Mouse (Mus musculus): ENCODE measurements around the gene Slc38a1. TPM values are rescaled to one million over a fixed set of nuclear protein-coding genes. Genes with fewer than 3 reads are reported as not detected.
A peak's percentile ranks its signal among the peaks of the same experiment; 100 is the strongest.

The Slc38a1 gene
- total RNA-seq, 2 experiments from 2014 or later, result 17.0 to 21.2 TPM

DNA sequence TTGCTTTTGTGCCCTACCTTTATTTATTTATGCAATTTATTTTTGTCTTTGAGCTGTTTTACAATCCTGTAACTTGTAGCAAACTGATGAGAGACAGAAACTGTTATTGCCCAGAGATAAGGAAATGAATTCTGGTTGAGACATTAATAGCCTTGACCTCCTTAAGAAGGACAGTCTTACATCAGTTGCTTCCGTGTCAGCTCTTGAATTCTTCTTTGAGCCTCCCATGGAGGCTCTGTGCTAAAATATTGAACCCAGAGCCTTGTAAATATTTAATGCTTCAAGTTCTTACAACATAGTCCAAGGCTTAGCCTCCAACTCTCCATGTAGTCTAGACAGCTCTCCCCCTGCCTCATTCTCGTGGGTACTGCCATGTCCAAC lies 73.7 kb downstream of the Slc38a1 start:
- intact Hi-C loops (cut with DNase I), result no loop called here
- DNase-seq (ENCODE audit: low spot score), result no peak

DNA sequence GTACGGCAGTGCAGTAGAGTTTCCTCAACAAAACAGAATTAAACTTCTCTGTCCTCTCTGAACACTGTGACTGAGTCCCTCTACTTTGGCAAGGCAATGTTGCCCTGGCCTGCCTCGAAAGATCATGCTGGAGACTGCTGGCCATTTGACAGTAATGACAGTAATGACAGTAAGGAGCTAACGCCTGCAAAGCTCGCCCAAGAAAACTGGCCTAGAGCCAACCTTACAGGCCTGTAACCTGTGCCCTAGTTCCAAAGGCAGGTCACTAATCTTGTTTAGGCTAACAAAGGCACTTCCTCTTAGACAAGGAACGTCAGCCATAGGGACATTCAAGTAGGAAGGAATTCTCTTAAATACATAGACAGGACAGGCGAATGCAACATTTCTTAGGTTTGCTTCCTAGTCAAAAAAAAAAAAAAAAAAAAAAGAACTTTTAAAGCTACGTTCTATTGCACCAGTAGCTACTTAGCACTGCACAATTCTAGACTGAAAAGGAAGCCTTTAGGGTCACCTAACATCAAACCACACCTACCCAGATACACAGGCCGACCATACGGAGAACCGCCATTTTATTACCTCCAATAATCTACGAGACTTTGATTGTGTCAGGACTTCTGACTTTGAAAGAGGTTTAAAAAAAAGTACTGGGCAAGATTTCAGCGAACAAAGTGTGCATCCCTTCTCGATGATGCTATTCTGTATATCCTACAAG lies 74.3 kb downstream of the Slc38a1 start:
- intact Hi-C loops (cut with DNase I), result no loop called here
- no peak for DNase-seq (ENCODE audit: low spot score)

DNA sequence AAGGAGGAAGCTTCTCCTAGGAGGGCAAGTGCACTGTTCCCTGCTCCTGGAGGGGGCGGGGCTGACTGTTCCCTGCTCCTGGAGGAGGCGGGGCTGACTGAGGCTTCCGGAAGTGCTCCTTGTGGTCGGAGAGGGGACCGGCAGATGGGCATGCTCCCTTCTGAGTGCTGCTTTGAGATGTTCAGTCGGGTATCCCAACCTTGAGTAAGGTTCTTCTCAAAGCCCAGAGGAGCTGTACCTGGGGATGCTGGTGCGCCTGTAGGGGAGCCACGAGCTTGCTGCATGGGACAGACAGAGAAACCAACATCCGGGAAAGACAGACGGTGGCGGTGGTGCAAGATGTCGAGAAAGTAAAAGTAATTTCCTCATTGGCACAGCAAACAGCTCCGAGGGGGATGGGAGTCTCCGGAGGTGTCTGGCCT lies 75.9 kb downstream of the Slc38a1 start:
- intact Hi-C loops (cut with DNase I), result no loop called here
- peak; percentile 12 for DNase-seq (ENCODE audit: low spot score)

DNA sequence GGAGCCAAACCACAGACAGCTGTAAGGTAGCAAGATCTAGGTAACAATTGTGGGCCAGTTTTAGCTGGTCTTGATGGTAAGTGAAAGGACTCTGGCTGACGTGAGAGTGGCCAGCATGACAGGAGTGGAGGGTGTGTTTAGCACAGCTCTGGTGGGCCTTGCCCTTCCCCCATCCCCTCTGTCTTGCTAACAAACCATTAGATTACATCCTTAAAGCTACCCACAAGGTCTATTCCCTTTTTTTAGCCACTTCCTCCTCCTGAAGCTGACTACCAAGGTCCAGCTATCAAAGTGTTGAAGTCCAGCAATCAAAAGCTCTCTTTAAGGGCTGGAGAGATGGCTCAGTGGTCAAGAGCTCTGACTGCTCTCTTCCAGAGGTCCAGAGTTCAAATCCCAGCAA lies 78.9 kb downstream of the Slc38a1 start:
- no peak for DNase-seq (ENCODE audit: low spot score)

DNA sequence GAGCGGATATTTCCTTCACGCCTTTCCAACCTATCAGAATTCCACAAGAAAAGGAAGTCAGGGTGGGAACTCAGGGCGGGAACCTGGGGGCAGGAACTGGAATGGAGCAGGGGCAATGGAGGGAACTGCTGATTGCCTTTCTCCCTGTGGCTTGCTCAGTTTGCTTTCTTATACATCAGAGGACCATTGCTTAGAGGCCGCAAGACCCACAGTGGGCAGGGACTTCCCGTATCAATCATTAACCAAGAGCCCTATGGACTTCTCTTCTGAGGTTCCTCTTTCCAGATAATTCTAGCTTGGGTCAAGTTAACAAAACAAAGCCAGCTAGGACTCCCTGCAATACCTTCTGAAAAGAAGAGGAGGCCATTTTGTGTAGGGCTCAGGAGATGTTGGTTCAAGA lies 80.2 kb downstream of the Slc38a1 start:
- DNase-seq (ENCODE audit: low spot score), result no peak
- intact Hi-C loops (cut with DNase I), result no loop called here

More for the DNA sequence above, 78.9 kb downstream of the Slc38a1 start:
- intact Hi-C loops (cut with DNase I), result no loop called here

DNA sequence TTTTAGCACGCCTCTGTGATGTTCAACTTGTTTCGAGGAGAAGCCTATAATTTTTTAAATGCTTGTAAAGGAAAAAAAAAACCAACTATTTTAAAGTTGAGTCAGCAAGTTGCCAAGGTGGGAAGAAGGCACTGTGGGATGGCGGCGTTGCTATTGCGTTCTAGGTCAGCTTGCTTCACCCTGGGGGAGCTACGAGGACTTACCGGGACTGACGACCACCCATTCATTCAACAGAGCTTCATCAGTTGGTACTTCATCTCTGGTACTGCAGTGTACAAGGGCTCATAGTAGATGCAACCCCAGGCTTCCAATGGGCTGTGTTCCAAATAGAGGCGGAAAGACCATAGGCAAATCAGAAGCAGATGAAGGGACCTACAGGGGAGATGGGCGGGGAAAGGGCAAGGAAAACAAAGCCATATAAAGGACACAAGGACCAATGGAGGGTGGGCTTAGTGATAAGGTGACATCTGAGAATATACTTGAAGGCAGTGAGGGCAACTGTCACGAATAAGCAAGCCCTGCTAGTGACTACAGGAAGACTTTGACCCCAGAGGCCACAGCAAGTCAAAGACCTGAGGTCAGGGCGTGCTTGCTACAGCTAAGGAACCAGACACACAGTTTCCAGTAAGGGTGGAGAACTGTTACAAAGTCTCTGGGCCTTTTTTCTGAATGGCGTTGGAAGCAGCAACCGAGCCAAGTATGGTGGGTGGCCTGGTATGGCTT lies 82.0 kb downstream of the Slc38a1 start:
- no peak for DNase-seq (ENCODE audit: low spot score)
- intact Hi-C loops (cut with DNase I), result no loop called here

DNA sequence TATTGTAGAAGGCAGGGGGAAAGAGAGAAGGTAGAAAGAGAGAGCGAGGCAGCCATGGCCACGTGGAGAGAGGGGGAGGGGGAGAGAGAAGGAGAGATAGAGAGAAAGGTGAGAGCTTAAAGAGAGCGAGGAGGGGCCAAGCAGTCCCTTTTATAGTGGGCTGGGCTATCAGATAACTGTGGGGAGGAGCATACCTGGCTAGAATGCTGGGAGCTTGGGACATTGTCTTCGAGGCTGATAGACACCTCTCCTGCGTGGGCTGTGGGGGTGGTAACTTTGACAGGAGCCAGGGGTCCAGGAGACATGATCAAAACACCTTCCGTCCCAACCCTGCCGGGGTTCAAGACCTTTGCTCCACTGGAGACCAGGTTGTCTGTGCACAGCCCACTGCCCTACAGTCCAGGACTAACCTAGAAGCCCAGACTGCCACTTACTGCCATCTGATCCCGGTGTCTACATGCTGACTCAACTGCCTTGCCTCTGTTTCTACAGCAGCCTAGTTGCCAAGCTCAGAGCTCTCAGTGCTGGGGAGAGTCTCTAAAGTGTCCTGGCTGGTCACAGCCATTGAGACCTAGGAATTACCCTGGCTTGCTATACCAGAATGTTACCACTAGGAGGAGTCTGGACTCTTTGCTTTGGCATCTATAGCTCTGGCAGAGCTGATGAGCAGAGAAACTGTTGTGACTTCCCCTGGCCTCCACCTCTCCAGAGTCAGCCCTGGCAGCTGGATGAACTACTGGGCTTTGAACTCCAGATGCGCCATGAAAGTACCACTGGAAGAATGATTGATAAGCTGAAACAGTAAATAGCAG lies 90.9 kb downstream of the Slc38a1 start:
- intact Hi-C loops (cut with DNase I), result no loop called here
- DNase-seq (ENCODE audit: low spot score), result peak; percentile 14

DNA sequence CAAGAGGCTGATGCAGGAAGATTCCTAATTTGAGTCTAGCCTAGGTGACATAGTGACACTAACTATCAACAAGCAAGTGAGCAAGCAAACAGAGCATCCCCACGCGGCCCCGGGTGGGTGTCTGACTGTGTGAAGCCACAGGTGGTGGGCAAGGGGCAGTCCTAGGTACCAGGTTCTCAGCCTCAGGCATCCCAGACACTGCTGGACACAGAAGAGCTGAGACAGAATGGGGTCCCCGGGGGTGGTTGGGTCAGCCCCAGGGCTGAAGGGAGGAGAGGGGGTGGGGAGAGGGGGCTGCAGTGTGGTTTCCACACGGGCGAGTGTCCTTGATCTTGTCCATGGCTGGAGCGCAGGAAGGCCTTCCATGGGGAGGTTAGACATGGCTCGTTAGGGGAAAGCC lies 91.6 kb downstream of the Slc38a1 start:
- intact Hi-C loops (cut with DNase I), result no loop called here
- DNase-seq (ENCODE audit: low spot score), result no peak

DNA sequence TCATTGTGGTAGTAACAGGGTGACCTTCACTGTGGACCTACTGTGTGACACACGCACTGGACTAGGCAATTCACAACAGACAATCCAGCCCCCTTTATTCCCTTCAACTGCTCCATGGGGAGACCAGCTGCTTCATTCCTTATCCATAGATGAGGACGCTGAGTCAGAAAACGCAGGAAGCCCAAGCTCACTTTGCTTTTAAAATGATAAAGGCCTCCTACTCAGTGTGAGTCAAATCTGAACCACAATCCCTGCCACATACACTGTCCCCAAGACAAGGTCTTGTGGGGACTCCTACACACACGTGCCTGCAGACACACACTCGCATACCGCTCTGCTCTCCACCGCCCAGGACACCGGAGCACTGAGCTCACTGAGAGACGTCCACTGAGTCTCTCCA lies 94.3 kb downstream of the Slc38a1 start:
- intact Hi-C loops (cut with DNase I), result no loop called here
- DNase-seq (ENCODE audit: low spot score), result no peak

DNA sequence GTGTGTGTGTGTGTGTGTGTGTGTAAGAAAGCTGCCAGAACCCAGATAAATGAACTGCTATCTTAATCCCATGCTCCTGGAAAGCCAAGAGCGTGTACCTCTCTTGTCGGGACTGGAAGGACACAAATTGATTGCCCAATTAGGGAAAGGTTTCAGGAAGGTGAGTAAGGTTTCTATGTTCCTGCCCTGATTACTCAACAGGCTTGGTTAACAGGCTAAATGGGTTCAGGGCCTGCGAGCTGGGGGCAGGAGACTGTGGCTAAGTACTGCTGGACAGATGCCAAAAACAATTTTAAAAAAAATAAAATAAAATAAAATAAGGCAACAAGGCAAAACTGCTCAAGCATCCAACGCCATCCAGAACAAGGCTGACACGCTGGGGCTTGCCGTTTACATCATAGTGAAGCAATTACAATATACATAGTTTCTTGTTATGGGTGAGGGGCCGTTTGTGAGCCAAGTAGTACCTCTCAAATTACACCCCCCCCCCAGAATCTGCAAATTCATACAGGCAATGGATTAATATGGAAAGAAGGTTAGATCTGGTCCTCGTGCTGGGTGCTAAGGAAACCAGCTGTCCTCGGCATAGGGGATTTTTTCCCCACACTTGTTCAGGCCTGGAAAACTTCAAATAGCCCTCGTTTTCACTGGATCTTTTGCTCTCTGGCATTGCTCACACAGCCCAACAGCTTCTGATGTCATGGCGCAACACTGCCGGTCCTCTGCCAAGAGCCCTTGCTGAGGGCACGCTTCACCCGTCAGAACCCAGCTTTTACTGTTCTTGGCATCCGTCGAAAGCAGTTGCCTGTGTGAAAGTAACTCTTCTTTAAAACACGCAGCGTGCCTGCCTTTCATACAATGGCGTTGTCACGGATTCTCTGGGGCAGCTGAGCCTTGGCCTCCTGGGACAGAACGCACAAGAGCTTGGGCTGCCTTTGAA lies 95.2 kb downstream of the Slc38a1 start:
- intact Hi-C loops (cut with DNase I), result no loop called here
- no peak for DNase-seq (ENCODE audit: low spot score)

DNA sequence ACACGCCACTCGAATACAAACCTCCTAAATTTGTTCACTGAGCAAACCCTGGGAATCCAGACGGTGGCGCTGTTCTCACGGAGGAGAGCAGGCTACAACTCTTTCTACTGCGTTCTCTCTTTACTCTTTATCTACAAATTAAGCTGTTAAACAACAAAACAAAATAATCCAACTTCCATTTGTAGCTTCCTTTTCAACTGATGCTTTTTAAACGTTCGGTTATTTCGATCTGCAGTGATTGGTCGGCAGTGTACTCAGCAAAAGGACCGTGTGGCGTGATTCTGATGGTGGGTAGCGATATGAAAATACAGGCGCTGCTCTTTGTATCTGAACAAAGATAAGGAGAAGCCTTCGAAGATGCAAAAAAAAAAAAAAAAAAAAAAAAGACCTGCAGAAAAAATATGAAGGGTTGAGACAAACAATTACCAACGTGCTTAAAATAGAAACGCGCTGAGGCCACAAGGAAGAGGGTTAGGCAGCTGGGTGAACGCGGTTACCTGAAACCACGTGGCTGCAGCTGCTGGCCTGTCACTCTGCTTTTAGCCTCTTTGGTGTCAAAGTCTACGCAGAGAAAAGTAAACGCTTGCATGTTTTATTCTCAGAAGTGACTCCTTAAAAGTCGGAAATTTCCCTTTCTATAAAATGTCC lies 99.4 kb downstream of the Slc38a1 start:
- intact Hi-C loops (cut with DNase I), result loop anchor here (2.0 to 5.0 kb wide), 2 partner anchors 123 to 394 kb away; no protein-coding TSS in a partner anchor

DNA sequence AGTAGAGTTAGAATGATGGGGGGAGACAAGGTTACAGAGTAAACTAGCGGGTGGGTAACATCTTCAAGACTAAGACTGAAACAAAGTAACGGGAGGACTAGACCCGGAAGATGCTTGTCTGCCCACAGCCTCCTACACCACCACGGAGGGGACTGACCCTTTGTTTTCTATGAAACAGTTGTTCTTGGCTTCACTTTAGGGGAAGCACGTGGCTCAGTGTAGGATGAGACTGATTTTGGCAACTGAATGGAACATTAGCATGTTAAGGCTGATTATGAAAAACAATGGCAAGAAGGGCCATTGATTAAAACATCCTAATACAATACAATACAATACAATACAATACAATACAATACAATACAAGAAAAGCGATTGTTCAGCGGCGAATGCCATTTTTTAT lies 100.6 kb downstream of the Slc38a1 start:
- intact Hi-C loops (cut with DNase I), result loop anchor here (2.0 to 5.0 kb wide), 2 partner anchors 125 to 395 kb away; no protein-coding TSS in a partner anchor
- no peak for DNase-seq (ENCODE audit: low spot score)

More for the DNA sequence above, 99.4 kb downstream of the Slc38a1 start:
- no peak for DNase-seq (ENCODE audit: low spot score)

DNA sequence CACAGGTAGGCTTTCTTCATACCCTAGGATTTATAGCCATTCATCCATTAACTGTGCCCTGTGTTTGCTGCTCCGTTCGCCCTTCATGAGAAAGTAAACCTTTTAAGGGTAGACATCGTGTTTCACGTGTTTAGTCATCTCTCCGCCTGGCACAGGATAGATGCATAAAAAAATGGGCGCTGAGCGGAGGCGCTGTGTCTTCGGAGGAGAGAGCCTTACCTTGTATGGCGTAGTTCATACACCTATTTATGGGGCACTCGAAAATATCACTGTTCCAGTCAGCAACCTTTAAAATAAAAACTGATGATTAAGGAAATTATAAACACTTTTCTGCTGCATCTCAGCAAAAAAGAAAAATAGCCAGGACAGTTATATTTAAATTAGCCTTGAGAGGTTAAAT lies 105.4 kb downstream of the Slc38a1 start:
- DNase-seq (ENCODE audit: low spot score), result no peak
- intact Hi-C loops (cut with DNase I), result no loop called here

DNA sequence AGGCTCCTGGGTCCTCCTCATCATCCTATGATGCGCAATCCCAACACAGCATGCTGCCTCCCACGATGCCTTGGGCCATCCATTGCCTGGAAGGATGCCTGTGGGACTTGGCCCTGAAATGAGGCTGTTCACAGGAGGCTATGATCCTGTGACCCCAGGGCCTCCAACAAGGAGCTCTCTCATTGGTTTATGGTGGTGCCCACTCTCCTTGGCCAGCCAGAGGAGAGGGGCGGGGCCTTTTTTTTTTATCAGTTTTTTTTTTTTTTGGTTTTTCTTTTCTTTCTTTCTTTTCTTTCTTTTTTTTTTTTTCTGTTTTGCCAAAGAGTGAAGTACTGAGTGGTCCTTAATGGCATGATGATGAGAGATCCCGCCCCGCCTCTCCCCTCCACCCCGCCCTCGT lies 106.3 kb downstream of the Slc38a1 start:
- intact Hi-C loops (cut with DNase I), result no loop called here
- DNase-seq (ENCODE audit: low spot score), result no peak

DNA sequence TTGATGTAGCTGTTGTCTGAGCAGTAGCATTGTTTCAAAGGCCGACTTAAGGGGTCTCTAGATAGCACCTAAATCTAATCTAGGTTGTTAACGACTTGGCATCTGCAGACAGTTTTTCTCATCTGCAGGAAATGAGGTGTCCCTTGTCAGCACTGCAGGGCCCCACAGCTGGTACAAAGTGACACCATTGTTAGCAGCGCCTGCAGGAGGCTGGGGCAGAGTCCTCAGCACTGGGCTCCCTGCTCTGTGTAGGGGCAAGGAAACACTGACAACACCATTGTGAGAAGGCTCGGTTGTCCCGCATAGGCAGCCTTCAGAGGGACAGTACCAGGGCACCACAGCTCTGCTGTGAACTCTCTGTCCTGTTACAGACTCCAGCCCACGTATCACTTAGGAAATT lies 115.0 kb downstream of the Slc38a1 start:
- intact Hi-C loops (cut with DNase I), result no loop called here
- no peak for DNase-seq (ENCODE audit: low spot score)

DNA sequence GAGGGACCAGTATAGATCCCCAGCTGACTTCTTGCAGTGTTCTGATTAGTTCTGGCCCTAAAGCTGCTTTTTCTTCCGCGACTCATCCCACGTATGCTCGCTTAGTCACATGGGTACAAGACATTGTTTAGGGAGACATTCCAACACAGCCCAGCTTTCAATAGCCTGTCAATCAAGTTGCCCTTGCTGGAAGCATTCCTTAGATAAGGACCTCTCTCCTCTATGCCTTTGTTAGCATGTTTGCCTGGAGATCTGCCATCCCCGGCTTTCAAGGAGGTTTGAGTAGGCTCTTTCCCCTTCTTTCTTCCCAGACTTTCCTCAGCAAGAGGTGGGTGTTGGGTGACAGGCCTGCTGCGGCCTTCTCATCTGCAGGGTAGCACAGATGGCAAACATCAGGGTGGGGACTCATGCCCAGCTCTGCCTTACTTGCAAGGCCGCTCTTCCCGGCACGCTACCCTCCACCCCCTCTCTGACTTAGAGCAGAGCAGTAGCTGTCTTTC lies 118.4 kb downstream of the Slc38a1 start:
- intact Hi-C loops (cut with DNase I), result no loop called here
- DNase-seq (ENCODE audit: low spot score), result no peak
